ENCODE assay signal across 11 mouse cellular contexts in genomic region chr7:25293191-25293739, GRCm38 (mm10). TPM values are rescaled to one million over a fixed set of nuclear protein-coding genes. Genes with fewer than 3 reads are reported as not detected.
DNase-seq lines count a peak whose midpoint lies in the region; ATAC-seq lines count a peak whose summit lies in the region.
"Had no signal": no experiment of that assay in that cellular context is flagged by ENCODE, and none has a peak within 500 bp of the region (broad histone marks: within the 10 kb centered on the region; RNA-seq: fewer than 3 reads in every experiment).

No protein-coding gene starts in this region.

- no peak for ATAC-seq in midbrain, embryonic 11.5 days (ENCODE audit: low FRiP score)
- no peak for ATAC-seq in hindbrain, embryonic 15.5 days (ENCODE audit: low FRiP score, low read depth)
- no peak for ATAC-seq in midbrain, embryonic 15.5 days (replicated peaks)

- no peaks in the 10 kb centered on the region; the same call in 1 of the 2 replicates for H3K9me3 ChIP-seq in heart, embryonic 10.5 days
- H3K9me3 ChIP-seq in midbrain, embryonic 10.5 days (replicated peaks): peaks cover 11% of the 10 kb centered on the region; the same call in 1 of the 2 replicates
- H3K9me3 ChIP-seq in midbrain, embryonic 11.5 days (ENCODE audit: control insufficient read depth, low read length): peaks cover 3% of the 10 kb centered on the region; the same call in 1 of the 2 replicates
- no peaks in the 10 kb centered on the region for H3K9me3 ChIP-seq in hindbrain, embryonic 15.5 days
- no peaks in the 10 kb centered on the region for H3K9me3 ChIP-seq in midbrain, embryonic 15.5 days

- H3K9ac ChIP-seq in midbrain, embryonic 11.5 days (ENCODE audit: low read length): no peak overlapping the region
- H3K9ac ChIP-seq in hindbrain, embryonic 15.5 days: no peak overlapping the region
- no peak overlapping the region for H3K9ac ChIP-seq in midbrain, embryonic 15.5 days

- peaks cover 78% of the 10 kb centered on the region for H3K36me3 ChIP-seq in heart, embryonic 10.5 days
- peaks cover 80% of the 10 kb centered on the region for H3K36me3 ChIP-seq in midbrain, embryonic 10.5 days
- peaks cover 36% of the 10 kb centered on the region for H3K36me3 ChIP-seq in midbrain, embryonic 11.5 days (ENCODE audit: control insufficient read depth, insufficient read depth, low read length)
- peaks cover 72% of the 10 kb centered on the region for H3K36me3 ChIP-seq in hindbrain, embryonic 15.5 days
- H3K36me3 ChIP-seq in midbrain, embryonic 15.5 days (replicated peaks): peaks cover 58% of the 10 kb centered on the region

- H3K4me3 ChIP-seq in heart, embryonic 10.5 days: no peak overlapping the region; the same call in 1 of the 2 replicates
- peak overlapping the region; percentile 7; the same call in 1 of the 2 replicates for H3K4me3 ChIP-seq in midbrain, embryonic 10.5 days
- no peak overlapping the region for H3K4me3 ChIP-seq in midbrain, embryonic 11.5 days (ENCODE audit: low read depth, low read length)
- H3K4me3 ChIP-seq in hindbrain, embryonic 15.5 days: no peak overlapping the region
- H3K4me3 ChIP-seq in midbrain, embryonic 15.5 days: no peak overlapping the region

- 76% methylated on average over 10 of the region's 10 CpGs for WGBS in heart, embryonic 10.5 days
- 88% methylated on average over 9 of the region's 10 CpGs for WGBS in midbrain, embryonic 10.5 days
- WGBS in midbrain, embryonic 11.5 days: 90% methylated on average over 10 of the region's 10 CpGs
- 84% methylated on average over 10 of the region's 10 CpGs for WGBS in hindbrain, embryonic 15.5 days
- WGBS in midbrain, embryonic 15.5 days: 82% methylated on average over 10 of the region's 10 CpGs

- H3K27ac ChIP-seq in heart, embryonic 10.5 days: peak overlapping the region; percentile 60
- no peak overlapping the region for H3K27ac ChIP-seq in midbrain, embryonic 10.5 days (replicated peaks)
- no peak overlapping the region for H3K27ac ChIP-seq in midbrain, embryonic 11.5 days (ENCODE audit: low read depth, low read length)
- 0 out of 2 replicates have a peak overlapping the region, but pooled peaks have one; percentile 20 for H3K27ac ChIP-seq in hindbrain, embryonic 15.5 days (replicated peaks)
- H3K27ac ChIP-seq in midbrain, embryonic 15.5 days: peak overlapping the region; percentile 31

- peaks cover 37% of the 10 kb centered on the region for H3K4me1 ChIP-seq in heart, embryonic 10.5 days
- H3K4me1 ChIP-seq in midbrain, embryonic 10.5 days: peaks cover 36% of the 10 kb centered on the region
- peaks cover 8% of the 10 kb centered on the region for H3K4me1 ChIP-seq in midbrain, embryonic 11.5 days (ENCODE audit: control insufficient read depth, insufficient read depth, low read length)
- peaks cover 41% of the 10 kb centered on the region for H3K4me1 ChIP-seq in hindbrain, embryonic 15.5 days (replicated peaks)
- peaks cover 33% of the 10 kb centered on the region for H3K4me1 ChIP-seq in midbrain, embryonic 15.5 days

- no peak overlapping the region for H3K4me2 ChIP-seq in midbrain, embryonic 11.5 days
- no peak overlapping the region for H3K4me2 ChIP-seq in hindbrain, embryonic 15.5 days
- H3K4me2 ChIP-seq in midbrain, embryonic 15.5 days: no peak overlapping the region
- H3K4me2 ChIP-seq: liver, embryonic 11.5 days had no signal

- H3K27me3 ChIP-seq in heart, embryonic 10.5 days (ENCODE audit: insufficient read depth, poor library complexity, severe bottlenecking): no peaks in the 10 kb centered on the region
- H3K27me3 ChIP-seq in midbrain, embryonic 10.5 days (ENCODE audit: low read depth, poor library complexity, severe bottlenecking): no peaks in the 10 kb centered on the region
- H3K27me3 ChIP-seq in midbrain, embryonic 11.5 days (ENCODE audit: control insufficient read depth, insufficient read depth, low read length): no peaks in the 10 kb centered on the region
- no peaks in the 10 kb centered on the region for H3K27me3 ChIP-seq in hindbrain, embryonic 15.5 days
- no peaks in the 10 kb centered on the region for H3K27me3 ChIP-seq in midbrain, embryonic 15.5 days (replicated peaks)

- no peak for DNase-seq in heart, embryonic 10.5 days (ENCODE audit: low spot score)
- DNase-seq in heart, adult 9 months (ENCODE audit: low spot score in 2 of 2): no peak
- DNase-seq in midbrain, embryonic 10.5 days (ENCODE audit: low spot score): no peak
- DNase-seq in midbrain, embryonic 11.5 days (ENCODE audit: low spot score, missing footprints): no peak
- DNase-seq in urinary bladder, postnatal 25 days (ENCODE audit: low spot score): no peak
- DNase-seq: kidney, adult 8-10 months; lung, postnatal 4 days had no signal

RNA-seq across cellular contexts. Expression of gene Pafah1b3, which starts 4.5 kb away (rescaled TPM):
- 147 and 189 TPM in 2 replicates for polyA plus RNA-seq in heart, embryonic 10.5 days (2016; fragmentation: Nextera tagmentation; extraction: Ambion mirVana)
- polyA plus RNA-seq in midbrain, embryonic 10.5 days (2016; fragmentation: Nextera tagmentation; extraction: Ambion mirVana): 293 and 325 TPM in 2 replicates
- polyA plus RNA-seq in midbrain, embryonic 11.5 days (2014; fragmentation: Nextera tagmentation; extraction: Ambion mirVana): 306 and 332 TPM in 2 replicates
- polyA plus RNA-seq in hindbrain, embryonic 15.5 days (2015; fragmentation: Nextera tagmentation; extraction: Ambion mirVana): 558 and 579 TPM in 2 replicates
- polyA plus RNA-seq in midbrain, embryonic 15.5 days (2015; fragmentation: Nextera tagmentation; extraction: Ambion mirVana): 671 and 679 TPM in 2 replicates

RNA-seq across cellular contexts. Expression of gene Prr19, which starts 7.9 kb away (rescaled TPM):
- 0.26 and 0.65 TPM in 2 replicates for polyA plus RNA-seq in heart, embryonic 10.5 days (2016; fragmentation: Nextera tagmentation; extraction: Ambion mirVana)
- 1.1 and 1.4 TPM in 2 replicates for polyA plus RNA-seq in midbrain, embryonic 10.5 days (2016; fragmentation: Nextera tagmentation; extraction: Ambion mirVana)
- polyA plus RNA-seq in midbrain, embryonic 11.5 days (2014; fragmentation: Nextera tagmentation; extraction: Ambion mirVana): 1.1 and 1.2 TPM in 2 replicates
- 3.5 and 4.6 TPM in 2 replicates for polyA plus RNA-seq in hindbrain, embryonic 15.5 days (2015; fragmentation: Nextera tagmentation; extraction: Ambion mirVana)
- polyA plus RNA-seq in midbrain, embryonic 15.5 days (2015; fragmentation: Nextera tagmentation; extraction: Ambion mirVana): 3.7 and 4.5 TPM in 2 replicates
- polyA plus RNA-seq: urinary bladder, adult 2 months had no signal

RNA-seq across cellular contexts. Expression of gene Tmem145, which starts 12.6 kb away (rescaled TPM):
- polyA plus RNA-seq in heart, embryonic 10.5 days (2016; fragmentation: Nextera tagmentation; extraction: Ambion mirVana): 0.09 and 0.63 TPM in 2 replicates
- polyA plus RNA-seq in midbrain, embryonic 10.5 days (2016; fragmentation: Nextera tagmentation; extraction: Ambion mirVana): 2.1 and 5.1 TPM in 2 replicates
- polyA plus RNA-seq in midbrain, embryonic 11.5 days (2014; fragmentation: Nextera tagmentation; extraction: Ambion mirVana): 7.2 and 7.7 TPM in 2 replicates
- 84.1 and 101 TPM in 2 replicates for polyA plus RNA-seq in hindbrain, embryonic 15.5 days (2015; fragmentation: Nextera tagmentation; extraction: Ambion mirVana)
- polyA plus RNA-seq in midbrain, embryonic 15.5 days (2015; fragmentation: Nextera tagmentation; extraction: Ambion mirVana): 94.8 and 102 TPM in 2 replicates

RNA-seq across cellular contexts. Expression of gene Megf8, which starts 23.7 kb away (rescaled TPM):
- 10.4 and 11.2 TPM in 2 replicates for polyA plus RNA-seq in heart, embryonic 10.5 days (2016; fragmentation: Nextera tagmentation; extraction: Ambion mirVana)
- polyA plus RNA-seq in midbrain, embryonic 10.5 days (2016; fragmentation: Nextera tagmentation; extraction: Ambion mirVana): 13.9 and 14.9 TPM in 2 replicates
- polyA plus RNA-seq in midbrain, embryonic 11.5 days (2014; fragmentation: Nextera tagmentation; extraction: Ambion mirVana): 9.1 and 10.3 TPM in 2 replicates
- polyA plus RNA-seq in hindbrain, embryonic 15.5 days (2015; fragmentation: Nextera tagmentation; extraction: Ambion mirVana): 23.9 and 25.1 TPM in 2 replicates
- 27.0 and 27.4 TPM in 2 replicates for polyA plus RNA-seq in midbrain, embryonic 15.5 days (2015; fragmentation: Nextera tagmentation; extraction: Ambion mirVana)

RNA-seq across cellular contexts. Expression of gene Cic, which starts 25.8 kb away (rescaled TPM):
- polyA plus RNA-seq in heart, embryonic 10.5 days (2016; fragmentation: Nextera tagmentation; extraction: Ambion mirVana): 17.0 and 28.7 TPM in 2 replicates
- polyA plus RNA-seq in midbrain, embryonic 10.5 days (2016; fragmentation: Nextera tagmentation; extraction: Ambion mirVana): 18.5 and 21.7 TPM in 2 replicates
- 25.5 and 29.7 TPM in 2 replicates for polyA plus RNA-seq in midbrain, embryonic 11.5 days (2014; fragmentation: Nextera tagmentation; extraction: Ambion mirVana)
- 32.5 and 38.5 TPM in 2 replicates for polyA plus RNA-seq in hindbrain, embryonic 15.5 days (2015; fragmentation: Nextera tagmentation; extraction: Ambion mirVana)
- polyA plus RNA-seq in midbrain, embryonic 15.5 days (2015; fragmentation: Nextera tagmentation; extraction: Ambion mirVana): 42.1 and 45.9 TPM in 2 replicates

Comparison
In these comparisons a context has a peak if more than half of its experiments do, and no peak if none do; other contexts are left out.
1. H3K27ac ChIP-seq: peak in heart, embryonic 10.5 days (single experiment), hindbrain, embryonic 15.5 days (single experiment) and midbrain, embryonic 15.5 days (single experiment); none in midbrain, embryonic 10.5 days (single experiment) and midbrain, embryonic 11.5 days (single experiment).